Mouse (Mus musculus) left cerebral cortex, postnatal 10 days (tissue): ENCODE data around the gene Nlrp1b. TPM values are rescaled to one million over a fixed set of nuclear protein-coding genes. Genes with fewer than 3 reads are reported as not detected.

Source experiments
- DNase-seq, 2 experiments: peaks; one replicate each; pipeline ENCODE4 v3.0.0; 2021 to 2022; ENCODE audit warnings: low spot score in 2 of 2, mixed read lengths in 1 of 2; ENCODE audit errors: extremely low spot score in 1 of 2
- intact Hi-C: fragments of 180-260 bp; cut with DNase I; formaldehyde crosslinking; loops from one replicate; pipeline ENCODE4 v1.15.1; 2025
- total RNA-seq, 2 experiments: library from RNA; stranded (reverse); gene quantifications; 2 replicates each; pipeline ENCODE4 v1.2.3; 2021

The Nlrp1b gene
- under 1 TPM; 0.10 to 0.11 TPM for total RNA-seq

DNA sequence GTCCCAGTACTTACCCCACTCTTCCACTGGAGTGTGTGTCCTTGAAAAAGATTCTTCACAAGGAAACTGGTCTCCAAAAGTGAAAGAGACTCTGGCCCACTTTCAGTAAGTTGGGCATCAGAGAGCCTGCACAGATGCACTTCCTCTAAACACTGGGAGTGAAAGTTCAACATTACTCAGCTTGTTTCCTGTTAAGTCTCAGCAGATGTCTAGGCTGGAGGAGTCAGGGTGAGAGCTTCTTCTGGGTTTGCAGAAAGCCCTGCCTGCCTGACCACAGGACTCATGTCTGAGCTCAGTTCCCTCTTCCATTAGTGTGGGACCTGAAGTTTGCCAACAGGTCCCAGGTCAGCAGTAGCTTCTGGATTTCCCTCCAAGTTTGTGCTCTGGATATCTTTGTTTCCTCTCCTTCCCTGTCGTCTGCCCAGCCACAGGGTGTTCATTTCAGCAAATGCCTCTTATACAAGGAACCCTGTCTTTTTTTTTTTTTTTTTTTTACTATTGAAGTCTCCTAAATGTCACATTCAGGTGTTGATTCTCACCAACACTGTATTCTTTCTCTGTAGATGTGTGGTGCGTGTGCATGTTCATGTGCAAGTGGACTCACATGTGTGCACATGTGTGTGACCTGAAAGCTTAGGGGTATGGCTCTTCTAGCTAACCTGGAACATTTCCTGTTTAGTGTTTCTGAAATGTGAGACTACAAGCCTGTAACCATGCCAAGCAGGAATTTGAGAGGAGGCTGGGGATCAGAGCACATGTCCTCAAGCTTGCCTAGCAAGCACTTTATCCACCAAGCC is at the start of gene Nlrp1b:
Gene Nlrp1b (minus strand): TSS at position 50 of the 797 bp plus-strand sequence.
- DNase-seq: peak in 1 of 2 experiments; percentile 3
- intact Hi-C loops: loop anchor here (5.0 kb wide), 1 partner anchor 56 kb away; no protein-coding TSS in a partner anchor

DNA sequence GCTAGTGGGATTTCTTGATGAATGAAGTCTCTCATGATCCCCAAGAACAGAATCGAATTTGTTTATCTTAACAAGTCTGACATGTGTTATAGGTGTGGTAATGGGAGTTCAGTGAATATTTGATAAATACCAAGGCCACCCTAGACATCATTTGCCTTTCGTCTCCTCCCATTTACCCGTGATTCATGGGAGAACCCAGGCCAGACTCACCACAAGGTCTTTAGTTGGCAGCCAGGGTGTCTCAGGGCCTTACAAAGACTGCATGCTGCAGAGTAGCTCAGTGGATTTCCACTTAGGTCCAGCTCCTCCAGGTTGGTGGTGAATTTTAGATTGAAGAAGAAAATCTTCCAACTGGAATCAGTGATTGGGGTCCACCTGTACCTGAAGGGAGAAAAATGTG is 30.5 kb upstream of the Nlrp1b start:
- intact Hi-C loops: no loop called here
- DNase-seq: no peak

DNA sequence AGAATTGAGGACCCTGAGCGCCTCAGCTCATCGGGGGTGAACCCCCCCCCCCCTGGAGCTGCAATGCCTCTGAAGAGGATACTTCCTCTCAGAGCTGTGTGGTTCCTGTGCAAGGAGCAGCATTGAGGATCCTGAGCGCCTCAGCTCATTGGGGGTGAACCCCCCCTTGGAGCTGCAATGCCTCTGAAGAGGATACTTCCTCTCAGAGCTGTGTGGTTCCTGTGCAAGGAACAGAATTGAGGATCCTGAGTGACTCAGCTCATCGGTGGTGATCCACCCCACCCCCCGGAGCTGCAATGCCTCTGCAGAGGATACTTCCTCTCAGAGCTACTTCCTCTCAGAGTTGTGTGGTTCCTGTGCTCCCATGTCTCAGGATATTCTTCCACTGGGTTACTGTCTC is 20.8 kb upstream of the Nlrp1b start:
- DNase-seq: no peak
- intact Hi-C loops: no loop called here

GRCm38 (mm10) chr11:71224614-71225013 is 5.9 kb downstream of the Nlrp1b start:
- DNase-seq: no peak
- intact Hi-C loops: no loop called here

GRCm38 (mm10) chr11:71202703-71203102 is 27.8 kb downstream of the Nlrp1b start:
- intact Hi-C loops: loop anchor here (5.0 kb wide), 1 partner anchor 200 kb away; the partner anchor contains the start of gene Dhx33

GRCm38 (mm10) chr11:71199349-71199748 is 31.2 kb downstream of the Nlrp1b start:
- intact Hi-C loops: no loop called here
- no peak for DNase-seq

More at GRCm38 (mm10) chr11:71202703-71203102, 27.8 kb downstream of the Nlrp1b start:
- DNase-seq: no peak

DNA sequence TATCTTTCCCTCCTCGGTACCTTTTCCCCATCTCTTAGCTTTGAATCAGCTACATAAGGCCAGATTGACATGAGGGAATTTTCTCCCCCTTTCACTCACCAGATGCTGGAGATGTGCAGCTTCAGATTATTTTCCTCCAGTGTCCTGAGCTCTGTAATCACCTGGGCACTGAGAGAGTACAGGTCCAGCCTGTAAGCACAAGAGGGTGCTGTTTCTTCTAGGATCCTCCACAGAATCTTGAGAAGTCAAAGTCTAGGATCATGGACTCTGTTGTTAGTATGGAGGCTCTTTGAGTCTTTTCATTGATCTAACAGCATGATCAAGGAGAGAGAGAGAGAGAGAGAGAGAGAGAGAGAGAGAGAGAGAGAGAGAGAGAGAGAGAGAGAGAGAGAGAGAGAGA is 60.9 kb downstream of the Nlrp1b start:
- DNase-seq: no peak
- intact Hi-C loops: no loop called here

GRCm38 (mm10) chr11:71164139-71164538 is 66.4 kb downstream of the Nlrp1b start:
- intact Hi-C loops: no loop called here
- DNase-seq: no peak

- intact Hi-C loops: no loop called here
- no peak for DNase-seq
These were observed 70.9 kb downstream of the Nlrp1b start for GRCm38 (mm10) chr11:71159439-71160136.

GRCm38 (mm10) chr11:71155272-71155671 is 75.3 kb downstream of the Nlrp1b start:
- no peak for DNase-seq
- intact Hi-C loops: no loop called here

GRCm38 (mm10) chr11:71144661-71145060 is 85.9 kb downstream of the Nlrp1b start, which contains the start of gene Nlrp1a:
Gene Nlrp1a (minus strand): TSS chr11:71144704.
- intact Hi-C loops: no loop called here
- peak; percentile 1 to 23 for DNase-seq

- intact Hi-C loops: no loop called here
- no peak for DNase-seq
These were observed 88.5 kb downstream of the Nlrp1b start for GRCm38 (mm10) chr11:71142031-71142430.

GRCm38 (mm10) chr11:71107128-71107527 is 123.4 kb downstream of the Nlrp1b start:
- intact Hi-C loops: no loop called here
- DNase-seq: no peak

DNA sequence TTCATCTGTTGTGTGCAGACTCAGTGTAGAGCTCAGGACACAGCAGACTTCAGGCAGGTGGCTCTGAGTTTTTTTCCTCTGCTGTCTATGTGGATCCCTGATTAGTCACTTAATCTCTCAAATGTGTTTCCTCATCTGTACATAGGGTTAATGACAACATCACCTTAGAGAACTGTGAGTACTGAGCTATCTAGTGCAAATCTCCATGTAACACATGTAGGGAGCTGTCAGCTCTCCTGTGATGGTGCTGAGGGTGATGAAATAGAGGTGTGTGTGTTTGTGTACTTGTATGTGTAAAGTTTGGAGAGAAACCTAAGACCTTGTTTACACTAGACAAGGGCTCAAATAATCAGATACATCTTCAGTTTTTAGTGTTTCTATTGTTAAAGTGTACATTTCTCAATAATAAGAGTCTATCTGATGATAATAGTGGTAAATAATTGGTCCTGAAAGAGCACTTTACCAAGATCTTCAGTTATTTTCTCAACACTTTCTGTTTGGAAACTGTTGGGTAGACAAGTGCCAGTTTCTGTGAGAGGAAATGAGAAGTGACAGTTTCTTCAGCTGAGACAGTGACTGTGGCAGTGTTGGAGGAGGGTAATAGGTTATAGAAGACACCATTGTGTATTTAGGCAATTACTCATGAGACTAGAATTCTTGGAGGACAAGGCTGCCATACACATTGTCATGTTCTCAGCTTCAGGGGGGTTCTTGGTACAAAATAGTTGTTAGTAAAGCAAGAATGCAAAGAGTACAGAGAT is 124.1 kb downstream of the Nlrp1b start:
- DNase-seq: no peak
- intact Hi-C loops: no loop called here

- intact Hi-C loops: no loop called here
- DNase-seq: no peak
These were observed 126.6 kb downstream of the Nlrp1b start for GRCm38 (mm10) chr11:71103931-71104330.

Other genes with a start within 250 kb of the Nlrp1b start
- 100 to 1,000 TPM; 108 to 114 TPM for gene C1qbp, start 247.7 kb downstream of the Nlrp1b start, total RNA-seq
- 10 to 100 TPM; 18.8 to 21.9 TPM for gene Dhx33, start 226.3 kb downstream of the Nlrp1b start, total RNA-seq
- 10 to 100 TPM; 10.3 to 12.3 TPM for gene Mis12, start 211.1 kb downstream of the Nlrp1b start, total RNA-seq
- gene Derl2, start 210.9 kb downstream of the Nlrp1b start, total RNA-seq: 10 to 100 TPM; 23.1 to 23.5 TPM
- 100 to 1,000 TPM; 166 to 173 TPM for gene 6330403K07Rik, start 197.2 kb downstream of the Nlrp1b start, total RNA-seq
- gene Nlrp1a, start 86.0 kb downstream of the Nlrp1b start, total RNA-seq: under 1 TPM; 0.54 to 0.71 TPM